Mouse (Mus musculus) left cerebral cortex, adult 8-10 months (tissue): ENCODE measurements around the gene Adal. TPM values are rescaled to one million over a fixed set of nuclear protein-coding genes. Genes with fewer than 3 reads are reported as not detected.
"Not testable (repeated sequence)": the region's sequence is repeated elsewhere in the genome, so short reads cannot be mapped to it uniquely, and the experiment has no call there.

Experiments used
- DNase-seq, 2 experiments: peaks; one replicate each; pipeline ENCODE4 v3.0.0; 2022; ENCODE audit warnings: low spot score in 2 of 2
- total RNA-seq, 4 experiments: library from RNA; stranded (reverse); gene quantifications; 2 replicates each; pipeline ENCODE4 v1.2.4; 2022

Gene Adal
- total RNA-seq = 10 to 100 TPM; 17.6 to 19.9 (median 18.6) TPM

GRCm38 (mm10) chr2:121140018-121140882 is at the start of gene Adal, which contains the start of gene Lcmt2:
Gene Adal (plus strand): TSS chr2:121140428.
Gene Lcmt2 (minus strand): TSS chr2:121140653.
- DNase-seq = peak; percentile 86 to 89

GRCm38 (mm10) chr2:121102051-121102450 is 38.2 kb upstream of the Adal start:
- DNase-seq = peak; percentile 31 to 44

GRCm38 (mm10) chr2:121105940-121106339 is 34.3 kb upstream of the Adal start:
- DNase-seq = no peak

DNA sequence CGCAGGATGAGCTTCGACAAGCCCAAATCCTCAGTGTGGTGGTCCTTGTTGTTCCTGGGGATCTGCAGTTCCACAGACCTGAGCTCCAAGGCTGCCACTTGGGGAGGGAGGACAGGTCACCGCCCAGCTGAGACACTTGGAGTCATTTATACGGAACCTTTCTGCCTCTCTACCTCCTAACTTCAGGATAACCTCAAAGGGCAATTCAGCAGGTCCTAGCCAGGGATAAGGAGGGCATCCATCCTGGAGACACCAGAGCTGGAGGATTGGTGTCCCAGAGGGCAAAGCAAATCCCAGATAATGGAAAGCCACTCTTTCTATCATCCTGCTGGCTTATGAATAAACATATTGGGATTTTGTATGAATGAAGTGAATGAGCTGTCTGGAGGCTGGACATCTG is 30.5 kb upstream of the Adal start, which contains the start of gene Tgm7:
Gene Tgm7, minus strand, starts transcription at position 101 of the 400 bp plus-strand sequence.
- DNase-seq = no peak

- no peak for DNase-seq
Measured at GRCm38 (mm10) chr2:121115418-121115817, 24.8 kb upstream of the Adal start.

DNA sequence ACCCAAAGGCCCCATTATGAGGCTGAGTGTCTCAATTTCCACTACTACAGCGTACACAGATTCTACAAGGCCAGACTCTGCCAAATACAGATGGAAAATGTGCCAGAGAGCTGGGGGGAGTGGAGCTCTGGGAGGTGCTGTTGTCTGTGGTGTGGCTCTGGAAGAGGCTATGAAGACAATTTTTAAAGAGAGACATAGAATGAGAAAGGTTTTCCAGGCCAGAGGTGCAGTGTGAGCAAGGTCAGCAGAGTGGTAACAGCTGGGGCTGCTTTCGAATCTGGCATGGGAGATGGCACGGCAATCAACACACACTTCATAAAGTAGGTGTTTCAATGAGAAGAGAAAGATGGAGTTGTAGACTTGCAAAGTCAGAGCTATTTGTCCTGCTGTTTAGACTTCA is 21.0 kb upstream of the Adal start:
- DNase-seq = no peak

DNA sequence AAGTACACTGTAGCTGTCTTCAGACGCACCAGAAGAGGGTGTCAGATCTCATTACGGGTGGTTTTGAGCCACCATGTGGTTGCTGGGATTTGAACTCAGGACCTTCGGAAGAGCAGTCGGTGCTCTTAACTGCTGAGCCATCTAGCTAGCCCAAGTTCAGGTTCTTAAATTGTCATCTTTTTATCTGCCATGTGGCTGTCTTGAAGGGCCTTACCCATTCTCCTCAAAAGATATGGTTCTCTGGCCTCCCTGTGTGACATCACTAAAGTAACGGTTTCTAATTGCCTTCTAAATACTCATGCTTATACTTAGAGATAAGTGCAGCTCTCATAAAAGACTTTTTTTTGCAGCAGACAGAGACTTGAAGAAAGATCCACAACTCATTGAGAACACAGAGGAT is 13.9 kb upstream of the Adal start:
- not testable (repeated sequence) for DNase-seq

DNA sequence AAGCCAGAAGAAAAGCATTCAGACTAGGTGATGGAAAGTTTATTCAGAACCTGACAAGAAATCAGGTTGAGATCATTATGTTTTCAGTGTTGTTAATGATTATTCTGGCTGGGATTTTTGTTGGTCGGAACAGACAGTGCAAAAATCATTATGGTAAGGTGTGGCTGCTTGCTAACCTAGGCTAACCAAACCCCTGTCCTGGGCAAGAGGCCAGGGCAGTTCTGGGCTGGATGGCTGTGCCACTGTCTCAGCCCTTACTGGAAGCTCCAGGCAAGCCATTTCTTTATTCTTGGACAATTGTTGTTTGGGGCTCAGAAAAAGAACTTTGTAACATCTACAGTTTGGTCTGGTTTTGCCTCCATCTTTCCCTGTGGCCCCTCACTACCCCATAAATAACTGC is 12.7 kb upstream of the Adal start:
- no peak for DNase-seq

DNA sequence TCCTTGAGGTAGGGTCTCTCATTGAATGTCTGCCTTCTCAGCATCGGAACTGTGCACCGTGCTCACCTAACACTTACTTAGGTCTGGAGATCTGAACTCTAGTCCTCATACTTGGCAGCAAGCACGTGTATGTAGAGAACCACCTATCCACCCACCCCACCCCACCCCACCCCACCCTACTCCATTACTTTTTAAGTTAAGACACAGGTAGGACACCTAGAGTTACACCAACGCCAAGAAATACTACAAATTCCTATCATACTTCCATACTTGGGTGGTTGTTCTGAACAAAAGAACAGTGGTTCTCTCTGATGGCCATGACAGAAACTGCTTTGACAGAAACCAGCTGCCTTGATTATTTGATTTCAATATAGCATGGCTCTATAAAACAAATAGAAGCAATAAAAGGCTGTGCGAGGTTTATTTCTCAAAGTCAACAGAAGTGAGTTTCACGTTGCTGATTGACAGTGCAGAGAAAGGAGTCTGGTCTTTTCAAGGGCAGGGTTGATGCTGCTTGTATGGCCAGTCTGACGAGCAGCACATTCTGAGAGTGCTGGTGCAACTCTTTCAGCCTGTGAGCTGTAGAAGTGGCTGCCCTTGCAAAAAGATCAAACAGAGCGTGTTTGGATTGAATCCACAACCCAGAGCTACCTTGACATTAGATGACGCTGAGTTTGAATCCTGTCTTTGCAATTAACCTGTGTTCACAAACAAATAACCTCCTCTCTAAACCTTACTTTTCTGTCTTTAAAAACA is 11.2 kb upstream of the Adal start:
- no peak for DNase-seq

DNA sequence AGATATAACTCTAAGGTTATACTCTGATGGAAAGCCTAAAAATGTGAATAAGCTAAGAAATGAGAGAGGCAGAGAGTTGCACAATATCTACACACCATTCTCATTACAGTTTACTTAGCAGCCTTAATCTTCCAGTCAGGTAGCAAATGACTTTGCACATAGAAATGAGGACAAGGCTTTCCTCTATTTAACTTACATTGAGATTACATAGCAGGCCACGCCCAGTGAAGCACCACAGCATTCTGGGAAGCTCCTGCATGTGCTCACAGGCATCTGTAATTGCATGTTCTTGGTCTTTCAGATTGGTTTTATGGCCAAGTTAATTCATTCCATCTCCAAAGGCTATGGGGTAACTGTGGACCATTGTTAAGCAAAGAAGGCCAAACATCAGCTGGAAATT is 7.4 kb upstream of the Adal start:
- DNase-seq = no peak

GRCm38 (mm10) chr2:121137371-121137770 is 2.9 kb upstream of the Adal start:
- no peak for DNase-seq

DNA sequence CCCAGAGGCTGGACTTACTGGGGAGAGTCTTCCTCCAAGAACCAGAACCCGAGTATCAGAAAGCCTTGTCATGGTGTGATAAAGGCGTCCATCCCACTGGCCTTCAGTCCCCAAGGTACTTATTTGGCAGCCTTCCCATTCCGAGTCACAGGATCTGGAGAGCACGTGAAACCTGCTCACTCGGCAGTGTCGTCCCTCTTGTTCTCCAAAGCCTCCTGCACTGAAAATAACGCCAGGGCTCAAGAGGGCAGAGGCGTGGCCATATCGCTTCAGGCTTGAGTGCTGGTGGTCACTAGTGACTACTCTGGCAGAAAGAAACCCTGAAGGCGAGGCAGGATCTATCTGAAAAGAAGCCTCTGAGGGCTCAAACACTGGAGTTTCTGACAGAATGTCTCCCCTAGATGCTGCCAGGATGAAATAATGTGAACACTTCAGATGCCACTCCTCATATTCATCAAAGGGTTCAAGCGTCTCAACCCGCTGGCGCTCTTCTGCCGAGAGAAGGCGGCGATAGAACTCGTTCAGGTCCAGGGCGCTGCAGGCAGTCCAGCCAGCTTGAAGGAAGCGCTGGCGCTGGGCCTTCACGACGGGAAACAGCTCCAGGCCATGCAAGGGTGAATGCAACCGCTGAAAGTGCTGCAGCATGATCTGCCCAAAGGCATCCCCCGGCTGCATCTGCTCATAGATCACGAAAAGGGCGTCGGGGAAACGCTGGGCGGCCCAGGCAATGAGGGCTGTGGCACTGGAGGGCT is 786 bp upstream of the Adal start:
- DNase-seq = peak; percentile 4 to 11

DNA sequence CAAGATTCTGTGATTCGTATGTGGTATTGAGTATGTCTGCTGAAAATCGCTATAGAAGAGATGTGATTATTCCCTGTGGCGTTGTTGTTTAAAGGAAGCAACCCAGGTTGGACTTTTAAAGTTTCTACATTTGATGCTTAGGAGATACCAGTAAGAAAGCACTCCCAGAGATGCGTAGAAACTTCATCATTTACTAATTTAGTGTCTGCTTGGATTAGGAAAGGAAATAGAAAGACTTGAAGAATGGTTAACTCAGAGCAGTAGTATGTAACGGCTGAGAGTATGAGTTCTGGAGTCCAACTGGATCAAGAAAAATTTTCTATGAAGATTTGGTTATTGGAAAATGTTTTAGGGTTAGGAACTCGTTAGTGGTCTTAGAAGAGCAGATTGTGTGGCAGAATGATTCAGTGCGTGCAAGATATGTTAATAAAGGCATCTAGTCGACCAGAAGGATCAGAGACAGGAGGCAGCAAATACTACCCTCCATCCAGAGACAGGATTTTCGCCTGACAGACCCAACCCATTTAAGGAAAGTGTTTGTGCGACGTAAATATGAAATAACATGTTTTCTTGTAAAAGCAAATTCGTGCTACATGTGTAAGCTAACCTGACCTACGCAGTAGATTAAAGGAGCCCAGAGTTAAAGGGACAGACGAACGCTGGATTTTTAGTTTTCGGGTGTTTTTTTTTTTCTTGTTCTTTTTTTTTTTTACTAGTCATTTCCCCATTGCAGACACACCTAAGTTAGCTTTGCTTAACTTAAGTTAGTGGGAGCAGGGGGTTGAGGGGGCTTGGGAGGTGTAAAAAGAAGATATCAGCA is 1.2 kb downstream of the Adal start:
- no peak for DNase-seq

DNA sequence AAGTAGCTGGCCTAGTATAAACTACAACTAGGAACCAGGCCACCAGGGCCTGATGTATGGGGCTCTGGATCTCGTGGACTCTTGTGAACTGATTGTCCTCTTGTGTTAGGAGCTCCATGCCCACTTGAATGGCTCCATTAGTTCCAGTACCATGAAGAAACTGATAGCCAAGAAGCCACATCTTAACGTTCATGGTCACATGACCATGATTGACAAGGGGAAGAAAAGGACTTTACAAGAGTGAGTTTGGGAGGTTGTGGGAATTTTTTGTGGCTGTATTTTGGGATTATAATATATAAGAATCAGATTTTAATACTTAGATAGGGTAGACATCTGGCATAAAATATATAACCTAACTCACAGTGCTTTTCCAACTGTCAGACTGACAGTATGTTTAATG is 2.2 kb downstream of the Adal start:
- no peak for DNase-seq

DNA sequence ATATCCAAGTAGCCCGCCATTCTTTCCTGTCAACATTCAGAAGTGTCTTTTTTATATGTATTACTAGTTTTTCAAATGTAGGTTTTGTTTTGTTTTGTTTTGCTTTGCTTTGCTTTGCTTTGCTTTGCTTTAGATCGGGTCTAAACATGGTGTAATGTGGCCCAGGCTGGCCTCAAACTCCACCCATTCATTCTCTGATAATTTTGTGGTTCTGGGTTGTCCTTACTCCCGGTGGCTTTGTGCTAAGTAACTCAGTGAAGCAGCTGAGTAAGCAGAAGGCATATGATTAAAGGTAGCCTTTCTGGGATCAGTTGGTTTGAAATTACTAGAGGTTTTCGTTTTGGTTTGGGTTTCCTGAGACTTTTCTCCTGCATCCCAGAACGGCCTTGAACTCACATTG is 9.5 kb downstream of the Adal start:
- no peak for DNase-seq

GRCm38 (mm10) chr2:121153100-121153499 is 12.9 kb downstream of the Adal start:
- no peak for DNase-seq

DNA sequence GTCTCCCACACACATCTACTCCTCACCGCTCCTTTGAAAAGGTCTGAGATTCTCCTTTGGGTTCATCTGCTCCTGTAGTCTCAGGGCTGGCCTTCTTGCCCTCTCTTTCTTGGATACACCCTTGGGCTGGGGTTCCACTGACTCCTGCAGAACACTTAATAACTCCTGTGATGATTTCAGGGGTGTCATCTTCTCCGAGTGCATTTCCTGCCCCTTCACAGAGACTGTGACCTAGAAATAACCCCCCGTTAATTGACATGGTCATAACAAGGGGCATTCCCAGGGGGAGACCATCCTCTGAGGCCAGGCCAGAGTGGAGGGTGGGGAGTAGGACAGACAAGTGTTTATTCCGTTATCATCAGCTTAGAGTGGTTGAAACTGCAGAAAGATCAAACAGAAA is 28.9 kb downstream of the Adal start:
- no peak for DNase-seq

DNA sequence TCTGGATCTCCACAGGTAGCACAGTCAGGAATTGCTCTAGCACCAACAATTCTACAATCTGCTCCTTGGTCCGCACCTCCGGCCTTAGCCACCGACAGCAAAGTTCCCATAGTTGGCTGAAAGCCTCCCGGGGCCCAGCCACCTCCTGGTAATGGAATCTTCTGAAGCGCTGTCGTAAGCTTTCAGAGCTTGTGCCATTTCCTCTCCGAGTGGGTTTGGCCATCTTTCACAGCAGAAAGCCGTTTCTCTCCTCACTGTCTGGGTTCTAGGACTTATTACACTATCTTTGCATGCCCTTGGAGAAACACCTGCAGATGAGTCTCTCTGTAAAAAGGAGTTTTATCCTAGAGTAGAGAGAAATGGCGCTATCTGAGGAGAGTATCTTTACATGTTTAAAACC is 29.7 kb downstream of the Adal start:
- DNase-seq = no peak

GRCm38 (mm10) chr2:121170481-121170971 is 30.3 kb downstream of the Adal start, which contains the start of gene Tubgcp4:
Gene Tubgcp4 (plus strand): TSS chr2:121170654.
- no peak for DNase-seq

GRCm38 (mm10) chr2:121170980-121171742 is 30.9 kb downstream of the Adal start, which contains the start of gene Zscan29:
Gene Zscan29 (minus strand): TSS chr2:121171125.
- peak; percentile 64 to 71 for DNase-seq
